Mouse (Mus musculus) heart, adult 8-10 months (tissue): ENCODE results near the gene Lrrn3. TPM values are rescaled to one million over a fixed set of nuclear protein-coding genes. Genes with fewer than 3 reads are reported as not detected.

Source experiments
- DNase-seq: peaks from one replicate; pipeline ENCODE4 v3.0.0; 2022; ENCODE audit warnings: low spot score
- total RNA-seq, 4 experiments: library from RNA; stranded (reverse); gene quantifications; 2 replicates each; pipeline ENCODE4 v1.2.4; 2022

Gene Lrrn3
- under 1 TPM; 0.11 to 0.52 (median 0.30) TPM for total RNA-seq

DNA sequence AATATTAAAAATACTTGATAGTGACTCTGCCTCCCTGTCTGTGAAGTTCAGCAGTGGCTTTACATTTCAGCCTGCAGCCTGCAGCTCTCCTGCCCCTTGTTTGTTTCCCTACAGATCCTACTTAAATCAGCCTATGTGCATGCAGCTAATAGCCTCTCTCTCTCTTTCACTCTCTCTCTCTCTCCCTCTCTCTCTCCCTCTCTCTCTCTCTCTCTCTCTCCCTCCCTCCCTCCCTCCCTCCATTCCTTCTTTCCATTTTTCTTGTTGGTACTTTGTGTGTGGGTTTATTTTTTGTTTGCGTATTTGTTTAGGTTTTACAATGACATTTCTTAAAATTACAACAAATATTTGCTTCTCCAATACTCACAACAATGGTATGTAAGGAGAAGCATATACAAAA, at the start of gene Lrrn3:
Gene Lrrn3, minus strand, starts transcription at position 101 of the 400 bp plus-strand sequence.
- DNase-seq: no peak

DNA sequence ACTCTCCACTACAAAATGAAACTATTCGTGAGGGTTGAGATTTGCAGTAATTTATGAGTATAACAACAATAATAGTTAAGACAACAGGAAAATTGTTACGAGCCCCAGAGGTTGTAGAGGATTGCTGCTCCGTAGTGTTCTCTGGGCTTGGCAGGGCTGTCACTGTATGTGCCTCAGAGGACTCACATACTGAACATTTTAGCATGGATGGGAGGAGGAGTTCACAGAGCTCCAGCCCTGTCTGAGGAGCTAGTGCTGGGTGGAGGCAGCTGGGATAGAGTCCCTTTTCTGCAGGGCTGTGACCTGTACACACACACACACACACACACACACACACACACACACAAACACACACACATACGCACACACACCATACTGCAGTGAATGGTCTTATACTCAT, 42.2 kb upstream of the Lrrn3 start:
- no peak for DNase-seq

DNA sequence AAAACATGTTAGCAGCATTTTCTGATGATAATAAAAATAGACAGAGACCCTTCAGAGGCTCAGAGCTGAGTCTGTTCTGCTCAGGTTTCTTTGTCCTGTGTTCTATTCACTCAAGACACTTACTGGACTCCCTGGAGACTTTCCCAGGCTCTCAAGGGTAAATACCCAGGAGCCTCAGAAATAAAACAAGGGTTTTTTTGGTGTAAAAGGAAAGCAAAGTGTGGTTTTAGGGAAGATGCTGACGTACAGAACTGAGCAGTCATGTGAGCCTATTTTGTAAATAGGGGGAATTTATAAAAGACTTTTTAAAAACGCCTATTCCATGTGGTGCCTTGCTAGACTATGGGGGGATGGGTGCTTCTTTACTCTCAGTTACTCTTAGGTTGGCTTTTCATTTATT, 40.5 kb upstream of the Lrrn3 start:
- DNase-seq: no peak

DNA sequence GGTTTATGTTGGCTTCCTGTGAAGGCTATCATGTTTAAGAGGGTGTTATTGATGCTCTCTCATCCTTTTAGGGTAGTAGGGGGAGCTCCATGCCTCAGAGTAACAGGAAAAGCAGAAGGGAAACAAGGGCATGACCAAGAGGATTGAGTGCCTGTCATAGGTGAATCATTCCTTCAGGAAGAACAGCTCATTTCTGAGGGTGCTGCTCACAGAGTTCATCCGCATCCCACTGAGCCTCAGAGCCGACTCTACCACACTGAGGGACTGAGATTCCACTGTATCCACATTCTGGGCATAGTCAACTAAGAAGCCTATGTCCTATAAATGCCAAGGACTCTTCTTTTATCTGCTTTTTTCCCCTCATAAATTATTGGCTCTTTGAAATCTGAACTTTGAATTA, 35.4 kb upstream of the Lrrn3 start:
- DNase-seq: no peak

DNA sequence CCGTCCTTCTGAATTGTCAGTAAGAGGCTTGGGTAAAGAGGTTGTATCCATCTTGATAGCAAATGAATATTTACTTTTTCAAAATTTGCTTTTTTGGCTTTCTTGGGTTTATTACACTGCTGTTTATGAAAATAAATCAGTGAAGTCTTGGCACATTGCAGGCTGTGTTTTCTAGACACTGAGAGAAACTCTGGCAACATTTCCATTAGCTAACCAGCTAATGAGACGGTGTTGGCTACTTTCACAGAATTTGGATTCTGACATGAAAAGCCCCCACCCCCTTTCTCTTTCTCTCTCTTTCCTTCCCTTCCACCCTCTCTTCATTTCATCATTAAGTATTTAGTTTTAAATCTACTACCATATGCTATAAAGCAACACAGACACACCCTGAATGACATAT, 34.1 kb upstream of the Lrrn3 start:
- DNase-seq: no peak

DNA sequence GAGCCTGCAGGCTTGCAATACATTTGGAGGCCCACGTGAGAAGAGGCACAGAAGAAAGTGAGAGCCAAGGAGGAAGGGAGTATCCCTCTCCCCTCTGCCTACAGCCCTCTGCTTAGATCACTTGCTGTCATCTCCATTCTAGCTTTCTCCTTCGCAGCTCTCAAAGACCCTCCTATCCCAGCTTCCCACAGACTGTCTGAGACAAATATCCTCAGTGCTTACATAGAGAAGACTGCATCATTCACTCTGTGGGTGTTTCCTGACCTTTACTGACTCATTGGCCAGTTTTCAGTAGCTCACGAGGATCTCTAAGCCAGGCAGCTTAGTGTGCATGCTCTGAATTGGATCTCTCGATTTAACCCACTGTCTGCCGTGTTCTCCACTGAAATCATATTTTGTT, 32.7 kb upstream of the Lrrn3 start:
- DNase-seq: no peak

DNA sequence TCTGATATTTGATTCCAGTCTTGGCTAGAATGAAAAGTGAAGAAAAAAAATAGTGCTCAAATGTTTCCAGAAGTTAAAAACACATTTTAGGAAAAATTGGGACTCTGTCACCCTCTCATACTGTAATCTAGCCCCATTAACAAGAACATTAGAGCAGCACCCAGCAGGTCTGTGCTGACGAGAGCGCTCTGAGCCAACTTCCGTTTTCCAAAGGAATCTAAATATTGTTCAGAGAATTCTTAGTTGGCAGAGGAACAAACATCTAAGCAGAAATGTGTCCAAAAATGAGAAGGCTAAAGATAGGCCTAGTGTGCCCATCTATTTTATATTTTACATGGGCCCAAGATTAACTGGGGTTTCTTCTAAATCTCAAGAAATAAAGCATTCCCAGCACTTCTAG, 24.4 kb upstream of the Lrrn3 start:
- peak; percentile 13 for DNase-seq

DNA sequence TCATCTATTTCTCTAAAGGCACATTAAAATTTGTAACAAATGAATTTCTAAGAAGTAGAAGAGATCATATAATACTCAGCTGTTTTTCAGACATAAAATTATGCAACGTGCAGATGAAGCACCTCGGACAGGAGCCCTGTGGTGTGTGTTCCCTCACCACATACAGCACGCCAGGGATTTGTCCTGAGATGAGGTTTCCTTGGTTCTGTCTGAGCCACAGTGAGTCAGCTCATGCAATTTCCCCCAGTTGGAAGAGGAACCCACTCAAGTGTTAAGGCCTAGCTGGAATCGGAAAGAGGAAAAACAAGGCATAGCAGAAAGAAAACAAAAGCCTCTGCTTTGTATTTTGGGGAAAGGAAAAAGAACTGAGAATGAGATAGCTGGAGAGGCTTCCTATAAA, 22.4 kb upstream of the Lrrn3 start:
- no peak for DNase-seq

DNA sequence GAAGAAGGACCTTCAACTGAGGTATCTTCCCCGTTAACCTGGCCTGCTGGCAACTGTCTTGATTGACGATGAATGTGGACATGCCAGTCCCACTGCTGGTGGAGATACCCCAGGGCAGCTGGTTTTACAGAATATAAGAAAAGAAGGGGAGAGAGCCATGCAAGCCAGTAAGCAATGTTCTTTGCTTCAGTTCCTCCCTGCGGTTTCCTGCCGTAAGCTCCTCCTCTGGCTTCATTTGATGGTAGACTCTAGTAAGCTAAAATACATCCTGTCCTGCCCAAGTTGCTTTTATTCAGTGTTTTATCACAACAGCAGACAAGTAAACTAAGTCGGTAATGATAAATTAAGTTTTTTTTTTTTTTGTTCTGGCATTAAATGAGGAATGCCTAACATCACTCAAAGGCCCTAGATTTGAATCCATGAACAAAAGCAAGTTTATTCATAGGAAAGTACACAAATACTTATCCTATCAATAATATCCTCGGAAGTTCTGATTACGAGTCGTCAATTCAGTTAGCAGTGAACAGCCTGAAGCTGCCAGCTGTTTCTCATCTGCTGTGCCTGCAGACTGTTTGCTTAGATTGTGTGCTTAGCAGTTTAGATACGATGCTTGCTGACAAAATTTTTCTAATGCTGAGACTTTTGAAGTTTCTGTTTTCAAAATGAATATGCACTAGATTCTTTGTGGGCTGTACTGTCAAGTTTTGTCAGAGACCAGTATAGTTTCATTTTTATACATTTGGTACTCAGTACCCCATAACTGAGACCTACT, 14.0 kb upstream of the Lrrn3 start:
- DNase-seq: peak; percentile 8

DNA sequence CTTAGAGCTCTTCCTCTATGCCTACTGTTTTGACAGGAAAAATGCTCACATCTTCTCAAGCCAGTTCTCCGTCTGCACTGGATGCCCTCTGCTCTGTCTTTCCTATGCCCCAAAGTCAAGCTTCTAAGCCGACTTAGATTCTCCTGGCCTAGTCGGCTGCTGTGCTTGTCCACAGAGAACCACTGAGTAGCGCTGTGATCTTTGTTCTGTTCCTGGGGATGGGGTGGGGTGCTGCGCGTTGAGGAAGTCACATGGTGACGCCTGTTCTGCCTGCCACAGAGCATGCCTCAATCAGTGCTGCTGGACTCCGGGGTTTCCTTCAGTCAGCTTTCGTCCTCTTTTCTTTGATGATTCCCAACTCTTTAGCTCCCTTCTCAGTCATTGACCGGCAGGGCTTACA, 8.4 kb upstream of the Lrrn3 start:
- DNase-seq: no peak

DNA sequence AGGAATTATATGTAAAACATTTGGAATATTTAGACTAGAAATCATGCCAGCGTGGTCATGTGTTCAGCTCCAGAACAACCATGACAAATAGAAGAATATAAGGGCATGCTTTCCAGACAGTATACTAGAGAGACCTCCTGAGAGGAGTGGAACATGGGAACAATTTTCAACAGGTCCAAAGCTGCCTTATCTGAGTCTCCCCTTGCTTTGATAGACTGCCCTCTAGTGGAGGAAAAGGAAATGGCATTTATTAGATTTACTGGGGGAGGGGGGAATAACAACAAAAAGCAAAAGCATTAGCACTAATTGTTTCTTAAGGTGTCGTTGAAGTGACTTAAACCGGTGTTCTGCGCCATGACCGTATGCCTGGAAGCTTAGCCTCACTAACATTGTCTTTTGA, 774 bp upstream of the Lrrn3 start:
- DNase-seq: peak; percentile 49

DNA sequence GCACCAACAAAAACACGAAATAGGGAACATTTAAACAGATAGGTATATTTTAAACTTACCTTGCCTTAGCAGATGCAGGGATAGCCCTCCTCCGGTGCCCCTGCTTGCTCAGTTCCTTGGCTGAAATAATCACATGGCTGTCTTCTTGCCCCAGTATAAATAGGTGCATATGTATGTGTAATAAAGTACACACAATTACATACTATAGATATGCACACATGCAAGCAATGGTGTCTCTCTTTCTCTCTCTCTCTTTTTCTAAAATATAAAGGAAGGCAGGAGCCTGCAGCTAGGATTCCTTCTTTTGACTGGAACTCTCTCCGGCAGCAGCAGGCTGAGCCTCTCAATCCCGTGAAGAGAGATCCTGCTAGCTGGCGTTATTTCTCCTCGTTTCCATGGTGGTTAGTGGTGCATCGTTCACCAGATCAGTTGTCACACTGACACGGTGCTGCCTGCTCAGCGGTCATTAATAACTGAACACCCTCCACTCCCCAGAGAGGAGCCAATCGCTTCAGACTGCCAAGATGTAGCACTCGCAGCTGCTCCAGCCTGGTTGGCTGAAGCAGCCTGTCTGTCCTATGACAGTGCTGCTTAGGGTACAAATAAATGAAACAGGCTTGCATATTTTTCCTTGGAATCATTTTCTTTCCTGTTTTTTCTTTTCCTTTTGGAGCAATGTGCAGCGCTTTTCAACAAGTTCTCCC, 567 bp downstream of the Lrrn3 start:
- peak; percentile 38 for DNase-seq

DNA sequence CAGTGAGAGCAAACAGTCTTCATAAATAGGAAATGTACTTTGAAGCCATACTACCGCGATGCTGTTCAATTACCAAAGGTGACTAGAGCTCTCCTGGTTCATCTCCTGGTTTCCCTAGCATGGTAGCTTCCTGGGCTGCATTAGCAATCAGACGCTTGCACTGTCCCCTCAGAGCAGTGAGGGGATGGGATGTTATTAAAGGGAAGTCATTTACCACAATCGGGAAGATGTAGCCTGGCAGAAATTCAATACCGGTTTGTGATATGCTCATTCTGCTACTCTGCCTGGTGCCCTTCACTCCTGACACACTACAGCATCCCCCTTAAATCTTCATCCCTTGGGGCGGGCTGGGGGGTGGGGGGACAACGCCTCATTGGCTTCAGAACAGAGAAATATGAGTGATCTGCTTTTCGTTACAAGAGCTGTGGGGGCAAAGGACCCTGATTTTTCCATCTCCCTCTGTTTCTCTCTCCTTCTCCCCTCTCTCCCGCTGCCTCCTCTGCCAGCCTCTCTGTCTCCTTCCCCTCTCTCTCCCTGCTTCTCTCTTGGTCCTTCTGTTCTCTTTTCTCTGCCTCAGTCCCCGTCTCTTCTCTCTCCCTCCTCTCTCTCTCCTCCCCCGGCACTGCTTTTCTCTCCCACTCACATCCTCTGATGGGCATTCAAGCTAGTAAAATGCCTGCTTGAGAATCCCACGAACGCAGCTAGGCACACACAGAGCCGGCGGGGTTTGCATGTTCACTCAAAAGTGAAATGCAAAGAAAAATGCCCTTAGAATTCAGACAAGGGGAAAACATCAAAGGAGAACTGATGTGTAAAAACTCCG, 1.3 kb downstream of the Lrrn3 start:
- no peak for DNase-seq

DNA sequence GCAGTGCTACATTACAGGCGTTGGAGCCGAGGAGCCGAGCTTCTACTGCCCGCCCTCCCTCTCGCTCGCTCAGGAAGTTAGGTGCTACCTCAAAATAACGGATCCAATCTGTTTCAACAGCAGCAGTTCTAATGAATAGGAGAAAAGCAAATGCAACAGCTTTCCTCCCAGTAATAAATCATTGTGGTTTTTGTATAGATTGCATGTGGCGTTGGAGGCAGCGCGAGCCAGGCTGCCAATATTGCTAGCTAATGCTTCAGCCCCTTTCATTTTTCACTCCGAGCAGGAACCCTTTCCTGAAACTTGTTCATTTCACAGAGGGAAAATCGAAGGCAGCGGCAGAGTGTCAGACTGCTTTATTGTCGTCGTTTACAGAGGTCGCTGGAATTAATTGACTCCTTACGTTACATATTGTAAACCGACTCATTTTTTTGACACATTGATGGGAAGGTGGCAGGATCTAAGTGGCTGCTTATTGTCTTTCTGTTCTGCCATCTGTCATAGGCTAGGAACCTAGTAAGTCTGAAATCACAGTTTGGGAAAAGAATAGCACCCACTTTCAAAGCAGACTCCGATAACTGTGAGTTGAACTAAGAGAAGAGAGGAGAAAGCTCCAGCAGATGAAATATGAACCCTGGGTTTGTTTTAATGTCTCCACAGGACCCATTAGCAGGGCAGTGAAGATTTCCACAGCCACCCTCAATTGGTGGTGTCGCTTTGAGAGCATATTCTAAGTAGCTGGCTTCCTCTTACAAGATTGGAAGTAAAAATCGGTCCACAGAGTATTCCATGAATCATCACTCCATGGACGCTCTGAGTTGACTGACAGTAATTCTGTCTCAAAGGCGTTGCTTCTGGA, 2.4 kb downstream of the Lrrn3 start:
- DNase-seq: no peak

DNA sequence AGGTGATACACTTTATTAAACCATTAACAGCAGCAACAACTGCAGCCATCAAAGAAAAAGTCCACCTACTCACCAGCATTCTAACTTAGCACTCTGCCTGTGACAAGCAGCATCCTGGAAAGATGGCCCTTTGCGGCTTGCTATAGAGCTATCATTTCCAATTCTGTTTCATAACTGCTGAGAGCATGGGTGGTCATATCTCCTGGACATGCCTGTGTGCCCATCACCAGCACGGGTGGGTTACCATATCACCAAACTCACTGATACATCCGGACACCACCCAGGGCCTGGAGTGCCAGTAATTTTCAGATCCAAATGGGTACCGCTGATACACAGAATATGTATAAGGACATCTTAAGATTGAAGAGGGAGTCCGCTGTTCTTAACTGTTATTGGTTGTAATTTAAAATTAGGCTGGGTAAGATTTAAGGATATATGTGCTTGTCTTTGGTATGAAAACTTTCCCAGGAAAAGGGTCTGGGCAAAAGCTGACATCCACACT, 3.1 kb downstream of the Lrrn3 start:
- no peak for DNase-seq

DNA sequence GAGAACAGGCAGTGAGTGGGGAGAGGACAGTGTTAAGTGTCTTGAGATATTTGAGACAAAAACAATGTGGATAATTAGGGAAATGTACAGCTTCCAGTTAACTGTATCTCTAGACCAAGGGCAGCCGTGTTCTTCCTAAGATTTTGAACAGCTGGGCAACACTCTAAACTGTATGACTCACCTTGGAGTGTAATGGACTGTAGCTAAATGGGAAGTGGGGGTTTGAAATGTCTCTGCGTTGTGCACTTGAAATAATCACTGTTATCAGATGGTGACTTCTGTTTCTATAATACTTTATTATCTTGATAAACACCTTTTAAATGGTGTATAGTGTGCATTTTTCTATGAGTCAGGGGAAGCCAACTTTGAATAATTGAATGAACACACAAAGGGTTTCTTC, 4.7 kb downstream of the Lrrn3 start:
- no peak for DNase-seq

DNA sequence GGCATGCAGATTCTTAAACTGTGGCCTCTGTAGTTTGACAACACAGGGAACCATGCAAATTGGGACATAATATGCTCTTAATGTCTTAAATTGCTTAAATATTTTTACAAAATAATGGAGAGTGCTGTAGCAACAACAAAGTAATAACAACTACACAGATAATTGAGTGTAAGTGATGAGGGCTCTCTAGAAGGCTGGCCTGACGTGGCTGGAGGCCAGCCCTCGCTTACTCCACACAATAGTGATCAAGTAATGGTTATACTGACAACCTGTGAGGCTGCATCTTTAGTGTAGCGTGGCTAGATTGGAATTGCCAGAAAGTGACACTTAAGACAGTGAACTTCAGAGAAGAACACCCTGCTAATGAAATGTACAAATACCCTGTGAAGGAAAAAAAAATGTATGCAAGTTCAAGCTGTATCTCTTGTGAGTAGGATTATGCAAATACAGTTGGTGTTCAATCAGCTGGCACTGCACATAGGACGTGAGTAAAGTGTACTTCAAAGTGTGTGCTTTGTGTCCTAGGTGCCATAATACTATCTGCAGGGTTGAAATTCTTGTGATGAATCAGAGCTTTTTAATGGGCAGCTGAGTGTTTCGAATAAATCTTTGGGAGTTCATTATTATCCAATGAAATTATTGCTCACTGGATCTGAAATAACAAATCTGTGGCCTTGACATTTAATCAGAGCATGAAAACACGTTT, 17.0 kb downstream of the Lrrn3 start:
- no peak for DNase-seq

DNA sequence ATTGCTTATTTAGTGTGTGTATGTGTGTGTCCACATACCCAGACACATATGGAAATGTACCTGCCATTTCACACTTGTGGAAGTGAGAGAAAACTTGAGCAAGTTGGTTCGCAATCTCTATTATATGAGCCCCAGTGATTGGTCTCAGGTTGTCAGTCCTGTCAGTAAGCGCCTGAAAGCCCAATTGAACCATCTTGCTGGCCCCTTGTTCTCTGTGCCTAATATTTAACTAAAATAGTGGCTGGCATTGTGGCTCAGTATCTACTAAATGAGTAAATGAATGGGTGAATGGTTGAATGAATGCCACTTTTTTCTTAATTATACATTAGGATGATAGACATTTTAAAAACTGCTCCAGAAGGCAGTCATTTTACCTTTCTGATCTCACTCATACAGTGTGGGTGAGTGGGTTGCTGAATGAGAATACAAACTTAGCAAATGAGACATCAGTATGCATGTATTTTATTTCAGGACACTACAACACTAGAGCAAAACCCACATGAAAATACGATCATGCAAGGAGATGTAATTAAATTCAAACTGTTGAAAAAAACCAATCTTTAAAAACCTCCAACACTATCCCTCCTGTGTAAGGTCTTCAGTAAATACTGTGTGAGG, 17.7 kb downstream of the Lrrn3 start:
- DNase-seq: no peak

DNA sequence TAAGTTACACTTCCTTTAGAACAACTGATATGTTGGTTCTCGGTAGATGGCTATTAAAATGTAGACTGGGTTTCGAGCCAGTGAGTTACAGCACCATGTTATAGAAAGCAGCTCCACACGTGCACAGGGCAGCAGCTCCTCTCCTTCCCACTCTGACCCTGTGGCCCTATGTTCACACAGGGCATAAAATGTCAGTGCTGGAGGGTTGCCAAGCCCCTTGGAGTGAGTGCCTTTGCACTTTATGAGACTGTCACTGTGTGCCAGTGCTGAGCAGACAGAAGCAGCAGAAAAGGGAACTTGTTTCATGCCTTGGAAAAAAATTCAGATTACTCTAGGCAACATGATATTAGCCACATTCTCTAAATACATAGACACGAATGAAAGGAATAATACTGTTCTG, 47.8 kb downstream of the Lrrn3 start:
- DNase-seq: no peak
